Mouse (Mus musculus) heart, postnatal 36 days (tissue): ENCODE results near the gene Arl5c. TPM values are rescaled to one million over a fixed set of nuclear protein-coding genes. Genes with fewer than 3 reads are reported as not detected.

Experiments used
- DNase-seq, 2 experiments: peaks; one replicate each; pipeline ENCODE4 v3.0.0; 2021 to 2022
- intact Hi-C: fragments of 180-260 bp; cut with DNase I; formaldehyde crosslinking; loops from one replicate; pipeline ENCODE4 v1.15.1; 2025
- total RNA-seq, 2 experiments: library from RNA; stranded (reverse); gene quantifications; 2 replicates each; pipeline ENCODE4 v1.2.3; 2021

Arl5c gene
- total RNA-seq, 2 experiments from 2014 or later, result 0.65 to 0.80 TPM

DNA sequence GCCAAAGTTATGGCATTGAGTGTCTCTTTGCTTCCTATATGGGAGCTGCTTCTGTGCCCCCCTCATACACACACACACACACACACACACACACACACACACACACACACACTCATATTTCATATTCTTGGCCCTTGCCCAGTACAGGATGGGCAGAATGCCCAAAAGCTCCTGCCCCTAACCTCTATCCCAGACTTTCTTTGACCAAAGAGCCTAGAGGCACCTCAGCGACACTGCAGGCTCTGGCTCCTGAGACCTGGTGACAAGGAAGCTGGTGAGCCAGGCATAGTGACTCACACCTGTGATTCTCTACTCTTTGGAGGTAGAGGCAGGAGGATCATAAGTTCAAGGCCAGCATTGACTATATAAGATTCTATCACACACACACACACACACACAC lies 24.7 kb upstream of the Arl5c start:
- no peak for DNase-seq
- intact Hi-C loops, result no loop called here

DNA sequence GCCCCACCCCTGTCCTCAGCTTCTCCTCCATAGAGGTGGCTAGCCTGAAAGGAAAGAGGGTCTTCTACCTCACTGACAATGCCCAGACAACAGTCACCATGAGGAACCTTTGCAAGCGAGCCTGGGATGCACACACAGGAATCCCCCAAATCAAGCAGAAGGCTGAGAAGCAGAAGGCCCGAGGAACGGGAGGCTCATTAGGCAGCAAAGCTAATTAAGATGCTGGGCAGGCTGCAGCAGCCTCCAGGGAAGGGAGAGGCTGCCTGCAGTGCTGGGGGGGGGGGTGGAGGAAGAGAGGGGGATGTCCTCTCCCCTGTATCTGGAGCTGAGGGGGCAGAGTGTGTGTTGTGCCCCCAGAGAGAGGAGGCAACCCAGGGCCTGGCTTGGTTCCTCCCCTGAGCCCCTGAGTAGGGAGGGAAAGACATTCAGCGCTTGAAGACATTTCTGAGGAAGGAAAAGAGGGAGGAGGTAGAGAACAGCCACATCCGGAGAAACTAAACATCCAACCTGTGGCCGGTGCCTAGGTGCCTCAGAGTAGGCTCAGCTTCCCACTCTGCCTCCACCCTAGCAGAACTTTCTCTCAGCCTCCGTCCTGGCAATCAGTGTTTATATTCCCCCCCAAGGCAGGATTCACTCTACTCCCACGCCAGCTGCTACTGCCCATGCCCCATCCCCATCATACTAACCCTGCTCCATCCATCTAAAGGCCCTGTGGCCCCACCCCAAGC lies 24.1 kb upstream of the Arl5c start:
- intact Hi-C loops, result no loop called here
- DNase-seq, result no peak

DNA sequence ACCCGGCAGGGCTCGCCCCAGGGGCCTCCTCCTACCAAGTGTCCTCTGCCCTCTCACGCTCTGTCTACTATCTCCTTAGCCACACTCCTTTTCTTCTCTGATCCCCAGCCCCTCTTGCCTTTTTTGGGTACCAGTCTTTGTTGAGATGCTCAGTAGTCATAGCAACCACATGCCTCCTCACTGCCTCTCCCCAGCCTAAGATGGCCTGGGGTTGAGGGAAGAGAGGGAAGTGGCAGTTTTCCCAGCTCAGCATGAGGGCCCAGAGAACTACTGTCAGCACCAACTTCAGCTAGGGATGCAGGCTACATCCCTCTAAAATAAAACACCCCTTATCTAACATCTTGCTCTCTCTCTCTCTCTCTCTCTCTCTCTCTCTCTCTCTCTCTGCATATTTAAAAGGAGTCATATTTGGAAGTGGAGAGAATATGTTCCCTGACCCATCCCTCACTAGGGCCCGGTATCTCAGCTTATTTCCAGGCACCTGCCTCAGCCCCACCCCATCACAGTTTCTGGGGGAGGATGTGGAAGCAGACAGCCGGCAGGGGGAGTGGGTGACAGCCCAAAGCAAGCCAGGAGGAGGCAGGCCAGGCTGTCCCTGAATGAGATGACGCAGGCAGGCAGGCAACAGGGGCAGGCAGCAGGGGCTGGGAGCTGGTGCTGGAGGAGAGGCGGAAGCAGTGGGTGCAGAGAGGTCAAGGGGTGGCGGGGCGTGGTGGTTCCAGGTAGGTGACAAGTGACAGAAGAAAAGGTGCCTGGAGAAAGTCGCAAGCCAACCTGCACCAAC lies 23.1 kb upstream of the Arl5c start:
- intact Hi-C loops, result no loop called here
- no peak for DNase-seq

- intact Hi-C loops, result no loop called here
- no peak for DNase-seq
Observed at GRCm38 (mm10) chr11:98018222-98018621, 22.2 kb upstream of the Arl5c start.

GRCm38 (mm10) chr11:98016824-98017223 lies 20.8 kb upstream of the Arl5c start:
- no peak for DNase-seq
- intact Hi-C loops, result no loop called here

GRCm38 (mm10) chr11:98016177-98016576 lies 20.2 kb upstream of the Arl5c start:
- DNase-seq, result no peak

DNA sequence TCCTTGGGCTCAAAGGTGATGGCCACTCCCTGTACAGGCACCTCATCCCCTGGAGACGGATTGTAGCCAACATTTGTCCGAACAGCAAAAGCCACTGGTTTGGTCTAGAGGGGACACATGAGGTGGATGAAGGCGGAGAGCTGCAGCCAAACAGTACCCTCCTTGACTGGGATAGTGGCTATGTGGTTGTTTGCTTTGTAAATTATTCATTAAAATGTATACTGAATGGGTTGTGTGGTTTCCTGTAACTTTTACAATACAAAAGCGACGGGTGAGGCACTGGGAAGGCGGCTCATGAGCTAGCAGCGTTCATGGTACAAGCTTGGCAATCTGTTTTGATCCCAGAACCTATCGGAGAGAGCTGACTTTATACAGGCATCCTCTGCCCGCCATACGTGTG lies 16.9 kb upstream of the Arl5c start:
- DNase-seq, result no peak
- intact Hi-C loops, result no loop called here

More at GRCm38 (mm10) chr11:98016177-98016576, 20.2 kb upstream of the Arl5c start:
- intact Hi-C loops, result no loop called here

DNA sequence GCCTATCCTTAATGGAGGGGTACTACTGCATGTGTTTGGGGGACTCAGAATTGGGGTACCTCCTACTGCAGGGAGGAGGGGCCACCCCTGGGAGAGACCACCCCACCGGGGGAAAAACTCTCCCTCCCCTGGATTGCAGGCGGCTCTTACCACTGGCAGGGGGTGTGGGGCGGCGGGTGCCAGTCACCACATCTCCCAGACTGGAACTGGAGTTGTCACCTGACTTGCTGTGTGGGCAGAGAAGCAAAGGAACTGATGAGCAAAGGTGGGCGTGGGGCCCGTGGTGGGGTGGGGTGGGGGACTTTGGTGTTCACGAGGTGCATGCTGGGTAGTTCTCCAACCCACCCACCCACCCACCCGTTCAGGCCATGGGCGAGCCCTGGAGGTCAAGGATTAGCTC lies 15.7 kb upstream of the Arl5c start:
- intact Hi-C loops, result no loop called here
- no peak for DNase-seq

DNA sequence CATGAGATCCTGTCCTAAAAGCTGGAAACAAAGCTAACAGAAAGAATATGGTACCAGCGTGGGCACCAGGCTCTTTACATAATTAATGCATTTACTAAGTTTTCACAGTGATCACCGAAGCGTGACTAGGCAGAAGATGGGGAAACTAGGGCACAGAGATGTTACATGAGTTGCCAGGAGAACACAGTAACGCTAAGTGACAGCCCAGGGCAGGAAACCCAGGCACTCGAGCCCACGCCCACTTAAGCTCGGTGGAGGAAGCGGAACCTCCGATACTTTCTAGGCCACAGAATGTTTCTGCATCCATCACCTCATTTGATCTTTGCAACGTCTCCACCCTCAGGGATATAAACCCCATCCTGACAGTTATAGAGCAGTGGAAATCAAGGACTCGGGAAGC lies 12.1 kb upstream of the Arl5c start:
- DNase-seq, result no peak
- intact Hi-C loops, result no loop called here

GRCm38 (mm10) chr11:98005686-98006085 lies 9.7 kb upstream of the Arl5c start:
- intact Hi-C loops, result no loop called here
- peak; percentile 52 to 58 for DNase-seq

DNA sequence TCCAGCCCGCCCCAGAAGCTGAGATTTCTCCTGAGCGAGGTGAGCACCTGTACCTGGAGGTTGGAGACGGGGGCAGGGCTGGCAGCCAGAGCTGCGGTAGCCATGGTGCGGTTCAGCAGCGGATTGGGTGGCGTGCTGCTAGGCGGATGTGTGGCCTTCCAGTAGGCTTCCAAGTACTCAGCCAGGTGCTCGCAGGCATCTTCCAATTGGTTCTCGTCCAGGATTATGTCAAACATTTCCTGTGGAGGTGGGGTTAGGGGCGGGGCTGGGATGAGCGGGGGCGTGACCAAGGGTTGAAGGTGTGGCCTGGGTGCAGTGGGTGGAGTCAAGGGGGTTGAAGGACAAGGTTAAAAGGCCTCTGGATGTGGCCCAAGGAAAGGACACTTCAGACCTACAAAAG lies 9.1 kb upstream of the Arl5c start:
- intact Hi-C loops, result no loop called here
- DNase-seq, result no peak

- intact Hi-C loops, result no loop called here
- no peak for DNase-seq
Observed at GRCm38 (mm10) chr11:98004161-98004560, 8.2 kb upstream of the Arl5c start.

DNA sequence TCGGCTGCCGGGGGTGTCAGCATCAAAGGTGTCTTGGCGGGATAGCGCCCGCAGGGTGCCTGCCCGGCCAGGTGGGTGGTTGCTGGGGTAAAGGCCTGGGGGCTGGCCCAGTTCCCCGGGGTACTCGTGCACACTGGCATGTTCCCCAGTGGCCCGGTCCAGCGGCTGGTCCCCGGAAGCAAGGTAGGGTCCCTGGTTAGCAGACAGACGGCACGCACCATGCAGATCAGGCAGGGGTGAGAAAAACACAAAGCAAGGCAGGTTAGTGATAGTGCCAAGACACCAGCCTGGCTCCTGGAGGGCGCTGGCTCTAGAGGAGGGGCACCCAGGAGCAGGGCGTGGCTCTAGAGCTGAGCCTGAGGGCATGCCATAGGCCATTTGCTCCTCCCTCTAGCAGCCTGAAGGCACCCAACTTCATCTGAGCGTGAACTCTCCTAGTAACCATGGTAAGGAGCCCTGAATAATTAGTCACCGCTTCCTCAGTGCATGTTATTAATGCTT lies 7.2 kb upstream of the Arl5c start:
- DNase-seq, result no peak
- intact Hi-C loops, result no loop called here

DNA sequence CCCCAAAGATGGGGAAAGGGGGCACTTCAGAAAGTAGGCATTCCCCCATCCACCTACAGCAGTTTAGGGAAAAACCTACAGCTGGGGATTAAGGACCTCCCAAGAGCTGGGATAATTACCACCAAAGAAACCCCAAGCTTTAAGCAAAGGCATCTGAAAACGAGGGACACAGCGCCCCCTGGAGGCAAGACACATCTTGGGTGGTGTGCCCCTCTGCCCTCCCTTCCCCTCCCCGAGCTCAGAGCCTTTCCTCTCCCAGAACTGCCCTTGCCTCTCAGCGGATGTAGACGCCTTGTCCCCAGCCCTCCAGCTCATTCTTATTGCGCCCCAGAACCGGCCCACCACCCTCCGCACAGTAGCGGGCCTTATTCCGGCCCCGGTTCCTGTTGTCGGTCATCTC lies 6.6 kb upstream of the Arl5c start:
- intact Hi-C loops, result loop anchor here (1.0 kb wide), 1 partner anchor 102 kb away; no protein-coding TSS in a partner anchor
- DNase-seq, result peak; percentile 76 to 87

DNA sequence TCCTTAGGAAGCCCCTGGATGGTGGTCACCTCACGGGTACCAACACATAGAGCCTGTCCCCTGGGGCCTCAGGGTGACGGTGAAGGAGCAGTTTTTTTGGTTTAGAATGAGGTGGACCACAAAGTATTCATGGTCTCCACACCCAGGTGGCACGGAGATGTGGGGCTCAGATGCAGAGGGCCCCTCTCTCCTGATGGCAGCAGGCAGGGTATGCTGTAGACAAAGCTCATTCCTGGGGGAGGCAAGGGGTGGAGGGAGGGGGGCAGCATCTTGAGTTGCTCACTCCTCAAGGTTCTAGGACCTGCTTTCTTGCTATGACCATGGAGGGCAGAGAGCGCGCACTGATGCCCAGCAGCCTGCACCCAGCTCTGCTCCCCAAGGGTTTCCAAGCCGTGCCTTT lies 6.0 kb upstream of the Arl5c start:
- DNase-seq, result no peak
- intact Hi-C loops, result loop anchor here (1.0 kb wide), 1 partner anchor 102 kb away; no protein-coding TSS in a partner anchor

DNA sequence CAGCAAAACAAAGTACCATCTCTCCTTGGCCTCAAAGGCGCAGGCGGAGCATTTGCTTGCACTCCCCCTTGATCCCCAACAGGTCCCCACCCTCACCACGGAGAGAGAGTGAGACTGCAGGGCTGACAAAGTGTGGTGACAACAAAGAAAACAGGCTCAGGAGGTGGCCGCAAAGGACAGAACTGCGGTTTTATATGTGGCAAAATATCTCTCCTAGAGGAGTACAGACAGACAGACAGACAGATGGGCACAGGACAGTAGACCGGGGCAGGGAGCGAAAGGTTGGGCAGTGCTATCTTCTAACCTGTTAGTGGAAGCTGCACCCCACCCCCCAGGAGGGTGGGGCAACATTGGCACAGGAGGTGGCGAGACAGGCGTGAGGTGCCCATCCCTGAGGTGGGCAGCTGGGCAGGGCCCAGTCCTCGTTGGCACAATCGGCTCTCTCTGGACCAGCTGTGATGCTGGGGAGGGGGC lies 5.4 kb upstream of the Arl5c start:
- intact Hi-C loops, result no loop called here
- DNase-seq, result no peak

DNA sequence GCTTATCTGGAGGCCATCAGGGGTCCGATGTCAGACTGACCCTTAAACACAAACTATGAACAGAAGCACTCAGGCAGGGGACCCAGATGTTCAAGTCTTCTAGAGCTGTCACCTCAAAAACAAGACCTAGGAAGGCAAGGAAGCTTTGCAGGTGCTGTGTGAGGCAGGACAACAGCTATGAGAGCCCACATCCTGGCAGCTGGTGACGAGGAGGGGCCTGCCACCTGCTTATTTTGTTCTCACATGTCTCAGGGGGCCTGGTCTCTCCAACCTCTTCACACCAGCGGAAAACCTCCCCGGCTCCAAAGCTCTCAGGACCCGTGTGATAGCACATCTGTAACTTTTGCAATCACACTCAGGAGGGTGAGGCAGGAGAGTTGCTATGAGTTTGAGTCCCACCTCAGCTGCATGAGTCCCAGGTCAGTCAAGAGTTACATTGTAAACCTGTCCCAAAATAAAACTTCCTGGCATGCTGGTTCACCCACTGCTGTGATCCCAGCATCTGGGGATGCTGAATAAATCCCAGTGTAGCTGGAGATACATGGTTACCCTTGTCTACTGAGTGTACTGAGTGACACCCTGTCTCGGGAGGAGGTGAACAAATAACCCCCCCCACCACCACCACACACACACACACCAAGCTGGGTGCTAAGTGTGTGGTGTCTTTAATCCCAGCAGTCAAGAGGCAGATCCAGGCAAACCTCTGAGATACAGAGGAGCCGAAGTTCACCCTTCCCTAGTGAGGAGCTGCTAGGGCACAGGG lies 4.6 kb upstream of the Arl5c start:
- no peak for DNase-seq
- intact Hi-C loops, result no loop called here

DNA sequence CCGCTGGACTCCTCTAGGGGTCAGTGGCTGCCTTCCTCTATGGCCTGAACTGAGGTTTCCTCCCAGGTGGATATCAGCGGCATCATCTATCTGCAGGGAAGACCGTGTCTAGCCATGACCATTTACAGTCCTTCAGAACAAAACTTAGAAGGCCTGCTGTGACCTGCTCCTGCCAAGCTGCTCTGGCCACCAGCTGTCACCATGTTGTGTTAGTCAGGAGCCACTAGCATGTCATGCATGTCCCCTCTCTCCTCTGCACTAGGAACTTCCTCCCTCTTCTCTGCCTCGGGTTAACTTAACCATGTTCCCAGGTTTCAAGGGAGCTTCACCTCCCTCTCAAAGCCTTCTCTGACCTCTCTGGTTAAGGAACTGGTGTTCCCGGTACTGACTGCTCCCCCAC lies 3.8 kb upstream of the Arl5c start:
- intact Hi-C loops, result no loop called here
- DNase-seq, result no peak

GRCm38 (mm10) chr11:97998898-97999608 lies 3.1 kb upstream of the Arl5c start:
- DNase-seq, result no peak

DNA sequence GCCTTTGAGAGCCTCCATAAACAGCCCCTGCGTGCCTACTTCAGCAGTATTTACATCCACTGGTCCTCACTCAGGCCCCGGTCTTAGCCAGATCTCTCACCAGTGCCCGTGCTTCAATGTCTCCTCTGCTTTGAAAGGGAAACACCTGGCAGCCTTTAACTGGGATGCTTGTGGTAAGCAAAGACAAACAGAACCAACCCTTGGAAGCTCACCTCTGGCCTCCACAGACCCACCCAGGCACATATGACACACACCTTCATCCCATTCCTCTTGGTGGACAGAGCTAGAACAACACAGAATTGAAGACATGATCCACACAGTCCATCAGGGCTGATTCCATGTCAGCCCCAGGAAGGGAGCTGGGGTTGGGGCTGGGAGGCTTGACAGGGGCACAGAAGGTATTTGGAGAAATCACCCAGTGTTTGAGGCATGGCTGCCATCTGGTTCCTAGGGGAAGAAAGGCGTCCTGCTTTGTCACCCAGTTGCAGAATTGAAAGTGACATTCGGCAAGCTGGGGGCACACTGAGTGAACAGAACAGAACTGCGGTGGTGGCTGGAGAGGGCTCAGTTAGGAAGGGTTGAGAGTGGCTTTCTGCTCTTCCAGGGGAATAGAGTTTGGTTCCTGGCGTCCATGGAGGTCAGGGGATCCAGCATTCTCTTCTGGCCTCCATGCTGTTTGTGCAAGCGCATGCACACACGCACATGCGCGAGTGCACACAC lies 2.3 kb upstream of the Arl5c start:
- DNase-seq, result no peak
- intact Hi-C loops, result no loop called here

More at GRCm38 (mm10) chr11:97998898-97999608, 3.1 kb upstream of the Arl5c start:
- intact Hi-C loops, result no loop called here
